Mouse (Mus musculus): ENCODE data around the gene Psapl1. TPM values are rescaled to one million over a fixed set of nuclear protein-coding genes. Genes with fewer than 3 reads are reported as not detected.

Psapl1 gene
- 42.0 and 64.4 TPM in 2 replicates for polyA plus RNA-seq (2015; fragmentation: Nextera tagmentation; extraction: Ambion mirVana)

GRCm38 (mm10) chr5:36203916-36204315 lies at the start of gene Psapl1:
Gene Psapl1 (plus strand): TSS chr5:36204021.
- peak; percentile 81; the same call in 1 of the 2 replicates for ATAC-seq (ENCODE audit: insufficient read depth, low FRiP score)
- Histone ChIP-seq H3K9ac (ENCODE audit: low read length) (peak within 1 kb of the TSS; percentile 48), H3K27me3 (ENCODE audit: control insufficient read depth, insufficient read depth, low read length) (no peaks in the 10 kb centered on the region), H3K4me3 (replicated peaks; ENCODE audit: low read length) (0 out of 2 replicates have a peak within 1 kb of the TSS, but pooled peaks have one; percentile 6), H3K4me2 (ENCODE audit: low read depth, low read length) (peak within 1 kb of the TSS; percentile 27; the same call in 1 of the 2 replicates), H3K4me1 (ENCODE audit: control insufficient read depth, insufficient read depth, low read length) (peaks cover 10% of the 10 kb centered on the region; the same call in 1 of the 2 replicates), H3K36me3 (ENCODE audit: control insufficient read depth, insufficient read depth, low read length) (no peaks in the 10 kb centered on the region), H3K27ac (ENCODE audit: low read length) (peak within 1 kb of the TSS; percentile 92), H3K9me3 (replicated peaks; ENCODE audit: control insufficient read depth, low read length) (no peaks in the 10 kb centered on the region)
- 77% methylated on average over 10 of the region's 10 CpGs for WGBS

GRCm38 (mm10) chr5:36154879-36155485 lies 48.8 kb upstream of the Psapl1 start:
- ATAC-seq (ENCODE audit: insufficient read depth, low FRiP score) = 0 out of 2 replicates have a peak, but pooled peaks have one; percentile 4
- Histone ChIP-seq H3K9me3 (replicated peaks; ENCODE audit: control insufficient read depth, low read length) (no peaks in the 10 kb centered on the region), H3K4me1 (ENCODE audit: control insufficient read depth, insufficient read depth, low read length) (0 out of 2 replicates have a peak, but pooled peaks cover 2% of the 10 kb centered on the region), H3K27me3 (ENCODE audit: control insufficient read depth, insufficient read depth, low read length) (no peaks in the 10 kb centered on the region), H3K36me3 (ENCODE audit: control insufficient read depth, insufficient read depth, low read length) (no peaks in the 10 kb centered on the region), H3K4me3 (replicated peaks; ENCODE audit: low read length) (no peak overlapping the region), H3K9ac (ENCODE audit: low read length) (no peak overlapping the region; the same call in 1 of the 2 replicates), H3K27ac (ENCODE audit: low read length) (no peak overlapping the region), H3K4me2 (ENCODE audit: low read depth, low read length) (no peak overlapping the region)
- 37% methylated on average over 8 of the region's 8 CpGs for WGBS

- H3K4me2 ChIP-seq (ENCODE audit: low read depth, low read length) = no peak overlapping the region
- H3K27me3 ChIP-seq (ENCODE audit: control insufficient read depth, insufficient read depth, low read length) = no peaks in the 10 kb centered on the region
- no peak overlapping the region for H3K4me3 ChIP-seq (replicated peaks; ENCODE audit: low read length)
- H3K9me3 ChIP-seq (replicated peaks; ENCODE audit: control insufficient read depth, low read length) = no peaks in the 10 kb centered on the region
- WGBS = 82% methylated on average over 21 of the region's 21 CpGs
- no peak overlapping the region for H3K27ac ChIP-seq (ENCODE audit: low read length)
- no peak for ATAC-seq (ENCODE audit: insufficient read depth, low FRiP score)
- H3K9ac ChIP-seq (ENCODE audit: low read length) = no peak overlapping the region
- no peaks in the 10 kb centered on the region for H3K36me3 ChIP-seq (ENCODE audit: control insufficient read depth, insufficient read depth, low read length)
- H3K4me1 ChIP-seq (ENCODE audit: control insufficient read depth, insufficient read depth, low read length) = no peaks in the 10 kb centered on the region
These were observed 38.2 kb upstream of the Psapl1 start for GRCm38 (mm10) chr5:36165424-36166302.

- H3K9me3 ChIP-seq (replicated peaks; ENCODE audit: control insufficient read depth, low read length) = no peaks in the 10 kb centered on the region
- no peak overlapping the region for H3K4me3 ChIP-seq (replicated peaks; ENCODE audit: low read length)
- 76% methylated on average over 6 of the region's 6 CpGs for WGBS
- no peaks in the 10 kb centered on the region for H3K27me3 ChIP-seq (ENCODE audit: control insufficient read depth, insufficient read depth, low read length)
- no peak for ATAC-seq (ENCODE audit: insufficient read depth, low FRiP score)
- no peak overlapping the region for H3K4me2 ChIP-seq (ENCODE audit: low read depth, low read length)
- no peaks in the 10 kb centered on the region for H3K36me3 ChIP-seq (ENCODE audit: control insufficient read depth, insufficient read depth, low read length)
- no peak overlapping the region for H3K27ac ChIP-seq (ENCODE audit: low read length)
- H3K4me1 ChIP-seq (ENCODE audit: control insufficient read depth, insufficient read depth, low read length) = no peaks in the 10 kb centered on the region
- no peak overlapping the region for H3K9ac ChIP-seq (ENCODE audit: low read length)
These were observed 37.3 kb upstream of the Psapl1 start for GRCm38 (mm10) chr5:36166346-36167013.

GRCm38 (mm10) chr5:36168963-36169650 lies 34.7 kb upstream of the Psapl1 start:
- H3K9me3 ChIP-seq (replicated peaks; ENCODE audit: control insufficient read depth, low read length) = no peaks in the 10 kb centered on the region
- H3K27ac ChIP-seq (ENCODE audit: low read length) = no peak overlapping the region
- ATAC-seq (ENCODE audit: insufficient read depth, low FRiP score) = no peak
- 63% methylated on average over 14 of the region's 14 CpGs for WGBS
- no peak overlapping the region for H3K4me2 ChIP-seq (ENCODE audit: low read depth, low read length)
- no peak overlapping the region for H3K9ac ChIP-seq (ENCODE audit: low read length)
- H3K36me3 ChIP-seq (ENCODE audit: control insufficient read depth, insufficient read depth, low read length) = no peaks in the 10 kb centered on the region
- H3K27me3 ChIP-seq (ENCODE audit: control insufficient read depth, insufficient read depth, low read length) = no peaks in the 10 kb centered on the region
- no peaks in the 10 kb centered on the region for H3K4me1 ChIP-seq (ENCODE audit: control insufficient read depth, insufficient read depth, low read length)
- H3K4me3 ChIP-seq (replicated peaks; ENCODE audit: low read length) = no peak overlapping the region

- Histone ChIP-seq H3K27me3 (ENCODE audit: control insufficient read depth, insufficient read depth, low read length) (no peaks in the 10 kb centered on the region), H3K4me1 (ENCODE audit: control insufficient read depth, insufficient read depth, low read length) (no peaks in the 10 kb centered on the region), H3K9ac (ENCODE audit: low read length) (no peak overlapping the region), H3K36me3 (ENCODE audit: control insufficient read depth, insufficient read depth, low read length) (no peaks in the 10 kb centered on the region), H3K4me3 (replicated peaks; ENCODE audit: low read length) (no peak overlapping the region), H3K4me2 (ENCODE audit: low read depth, low read length) (no peak overlapping the region), H3K9me3 (replicated peaks; ENCODE audit: control insufficient read depth, low read length) (no peaks in the 10 kb centered on the region), H3K27ac (ENCODE audit: low read length) (no peak overlapping the region)
- ATAC-seq (ENCODE audit: insufficient read depth, low FRiP score) = no peak
- 55% methylated on average over 9 of the region's 9 CpGs for WGBS
These were observed 29.2 kb upstream of the Psapl1 start for GRCm38 (mm10) chr5:36174569-36175115.

GRCm38 (mm10) chr5:36176409-36176808 lies 27.4 kb upstream of the Psapl1 start:
- Histone ChIP-seq H3K4me2 (ENCODE audit: low read depth, low read length) (no peak overlapping the region), H3K4me1 (ENCODE audit: control insufficient read depth, insufficient read depth, low read length) (no peaks in the 10 kb centered on the region), H3K36me3 (ENCODE audit: control insufficient read depth, insufficient read depth, low read length) (no peaks in the 10 kb centered on the region), H3K27ac (ENCODE audit: low read length) (no peak overlapping the region), H3K9me3 (replicated peaks; ENCODE audit: control insufficient read depth, low read length) (no peaks in the 10 kb centered on the region), H3K4me3 (replicated peaks; ENCODE audit: low read length) (no peak overlapping the region), H3K27me3 (ENCODE audit: control insufficient read depth, insufficient read depth, low read length) (no peaks in the 10 kb centered on the region), H3K9ac (ENCODE audit: low read length) (no peak overlapping the region)
- WGBS = 78% methylated on average over 11 of the region's 11 CpGs
- ATAC-seq (ENCODE audit: insufficient read depth, low FRiP score) = no peak

GRCm38 (mm10) chr5:36176873-36177272 lies 26.9 kb upstream of the Psapl1 start:
- Histone ChIP-seq H3K4me3 (replicated peaks; ENCODE audit: low read length) (no peak overlapping the region), H3K27me3 (ENCODE audit: control insufficient read depth, insufficient read depth, low read length) (no peaks in the 10 kb centered on the region), H3K9me3 (replicated peaks; ENCODE audit: control insufficient read depth, low read length) (no peaks in the 10 kb centered on the region), H3K27ac (ENCODE audit: low read length) (no peak overlapping the region), H3K9ac (ENCODE audit: low read length) (no peak overlapping the region), H3K4me1 (ENCODE audit: control insufficient read depth, insufficient read depth, low read length) (no peaks in the 10 kb centered on the region), H3K36me3 (ENCODE audit: control insufficient read depth, insufficient read depth, low read length) (no peaks in the 10 kb centered on the region), H3K4me2 (ENCODE audit: low read depth, low read length) (no peak overlapping the region)
- 91% methylated on average over 4 of the region's 4 CpGs for WGBS
- no peak for ATAC-seq (ENCODE audit: insufficient read depth, low FRiP score)

All from stomach, embryonic 16.5 days (tissue).